Mouse (Mus musculus) CH12.LX (cell line): ENCODE results near the gene Prrxl1. TPM values are rescaled to one million over a fixed set of nuclear protein-coding genes. Genes with fewer than 3 reads are reported as not detected.

ENCODE experiments used
- DNase-seq: peaks from one replicate; pipeline ENCODE4 v3.0.0-alpha.2; 2013; ENCODE audit errors: extremely low read depth
- H3K27ac ChIP-seq: 2 replicates; pipeline ENCODE4 v1.5.1; 2012; ENCODE audit warnings: low read depth, mild to moderate bottlenecking, control low read depth, moderate library complexity; ENCODE audit not compliant: insufficient read depth
- H3K27me3 ChIP-seq: replicated peaks from 2 replicates; pipeline ENCODE3; 2012; ENCODE audit warnings: inconsistent platforms
- H3K36me3 ChIP-seq, 2 experiments: replicated peaks in 1 of 2; 2 replicates each; pipeline versions ENCODE3 to v1.6.1; 2012; ENCODE audit warnings: inconsistent platforms in 1 of 2, low read length in 1 of 2, mild to moderate bottlenecking in 1 of 2, mixed read lengths in 1 of 2, moderate library complexity in 1 of 2; ENCODE audit not compliant: control insufficient read depth in 1 of 2, insufficient read depth in 1 of 2
- H3K4me1 ChIP-seq, 2 experiments: 2 replicates each; pipeline ENCODE4 v1.6.1; 2012; ENCODE audit warnings: inconsistent platforms in 1 of 2, moderate library complexity in 1 of 2; ENCODE audit not compliant: insufficient read depth in 2 of 2, control insufficient read depth in 1 of 2
- H3K4me2 ChIP-seq: 2 replicates; pipeline ENCODE4 v1.6.1; 2012; ENCODE audit warnings: low read depth, mild to moderate bottlenecking, control low read depth; ENCODE audit not compliant: poor library complexity, insufficient read depth, severe bottlenecking
- H3K4me3 ChIP-seq, 3 experiments: fragments of 150-350 bp in 1 of 3; sonication (generic) in 1 of 3; replicated peaks in 1 of 3; 2 replicates each; pipeline versions ENCODE3 to v1.5.1; 2011 to 2012; ENCODE audit warnings: low read depth in 2 of 3, low read length in 2 of 3, mild to moderate bottlenecking in 2 of 3, moderate library complexity in 2 of 3, control low read depth in 1 of 3, improper control_type of control experiment in 1 of 3, inconsistent platforms in 1 of 3, mixed read lengths in 1 of 3; ENCODE audit not compliant: poor library complexity in 1 of 3
- H3K79me2 ChIP-seq: replicated peaks from 2 replicates; pipeline ENCODE4 v1.6.1; 2012; ENCODE audit warnings: mild to moderate bottlenecking, moderate library complexity; ENCODE audit not compliant: control insufficient read depth, poor library complexity, insufficient read depth, severe bottlenecking; ENCODE audit errors: extremely low read depth
- H3K9ac ChIP-seq: 2 replicates; pipeline ENCODE4 v1.6.1; 2012; ENCODE audit warnings: low read depth, mild to moderate bottlenecking, control low read depth, moderate library complexity; ENCODE audit not compliant: insufficient read depth
- H3K9me3 ChIP-seq: replicated peaks from 2 replicates; pipeline ENCODE3; 2012; ENCODE audit warnings: low read length, inconsistent platforms, mixed read lengths
- CHD2 ChIP-seq: IDR thresholded peaks from 2 replicates; pipeline ENCODE4 v1.6.1; 2011; ENCODE audit warnings: low read length, improper control_type of control experiment
- E2F4 ChIP-seq: IDR thresholded peaks from 2 replicates; pipeline ENCODE4 v1.6.1; 2011; ENCODE audit warnings: low read depth, low read length, improper control_type of control experiment; ENCODE audit not compliant: insufficient replicate concordance
- ETS1 ChIP-seq: conservative IDR thresholded peaks from 2 replicates; pipeline ENCODE4 v1.6.1; 2012; ENCODE audit warnings: low read depth, mild to moderate bottlenecking, inconsistent platforms, low read length, improper control_type of control experiment, moderate library complexity
- MAFK ChIP-seq: IDR thresholded peaks from 2 replicates; pipeline ENCODE4 v1.6.1; 2011; ENCODE audit warnings: low read length, improper control_type of control experiment; ENCODE audit not compliant: insufficient replicate concordance
- NELFE ChIP-seq: IDR thresholded peaks from 2 replicates; pipeline ENCODE4 v1.6.1; 2011; ENCODE audit warnings: low read depth, low read length, improper control_type of control experiment
- NRF1 ChIP-seq: IDR thresholded peaks from 2 replicates; pipeline ENCODE4 v1.6.1; 2014; ENCODE audit warnings: low read depth, mild to moderate bottlenecking, inconsistent platforms, low read length, improper control_type of control experiment, moderate library complexity
- RAD21 ChIP-seq: IDR thresholded peaks from 2 replicates; pipeline ENCODE4 v1.6.1; 2011; ENCODE audit warnings: low read depth, mild to moderate bottlenecking, low read length, improper control_type of control experiment, moderate library complexity
- SMC3 ChIP-seq: IDR thresholded peaks from 2 replicates; pipeline ENCODE4 v1.6.1; 2011; ENCODE audit warnings: low read depth, low read length, improper control_type of control experiment
- ZC3H11A ChIP-seq: IDR thresholded peaks from 2 replicates; pipeline ENCODE4 v1.6.1; 2012; ENCODE audit warnings: low read depth, mild to moderate bottlenecking, inconsistent platforms, low read length, improper control_type of control experiment
- dilution Hi-C: fragments of 300-500 bp; cut with MboI; formaldehyde crosslinking; loops from 2 replicates; pipeline ENCODE4 v1.14.3; 2020; ENCODE audit warnings: low sequenced_read_pairs; ENCODE audit not compliant: extremely low pct_unique_long_range_greater_than_20kb, extremely low pct_ligation_motif_present
- in situ Hi-C: fragments of 300-500 bp; cut with MboI; formaldehyde crosslinking; loops from 3 replicates; pipeline ENCODE4 v1.14.3; 2019; ENCODE audit warnings: low sequenced_read_pairs, low pct_ligation_motif_present, low pct_unique_long_range_greater_than_20kb, mixed read lengths
- polyA plus RNA-seq: library from polyadenylated mRNA; unstranded; fragments of >175 nt; gene quantifications from 2 replicates; pipeline ENCODE4 v1.2.1, GENCODE M21; 2012; ENCODE audit warnings: low read depth; ENCODE audit not compliant: insufficient read length
- total RNA-seq, 2 experiments: library from RNA; depleted of rRNA; stranded (reverse); fragments of 300-350 nt in 1 of 2; fragments of >200 nt in 1 of 2; gene quantifications; 2 replicates each; pipeline ENCODE4 v1.2.3; 2012 to 2014

Prrxl1 gene
- total and polyA plus RNA-seq, 3 experiments = not detected

DNA sequence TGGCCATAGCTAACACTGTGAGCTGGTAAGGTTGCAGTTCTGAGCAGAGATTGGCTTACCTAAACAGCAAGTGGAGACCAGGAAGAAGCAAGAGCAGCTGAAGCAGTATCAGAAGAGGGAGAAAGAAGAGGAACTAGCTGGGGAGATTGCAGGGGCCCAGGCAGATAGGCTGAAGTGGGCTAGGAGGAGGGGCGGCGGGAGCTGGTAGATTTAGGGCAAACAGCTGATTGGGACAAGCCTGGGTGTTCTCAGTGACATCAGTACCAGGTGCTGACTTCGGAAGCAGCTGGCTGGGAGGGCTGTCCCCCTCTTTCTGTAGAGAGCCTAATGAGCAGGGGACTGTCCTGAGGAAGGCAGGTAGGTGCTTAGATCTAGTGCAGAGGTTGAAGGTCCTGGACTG, 37.8 kb upstream of the Prrxl1 start:
- in situ Hi-C loops = no loop called here
- TF ChIP-seq NELFE = no peak
- no peak for TF ChIP-seq RAD21
- TF ChIP-seq E2F4 = no peak
- TF ChIP-seq MAFK = no peak
- TF ChIP-seq ZC3H11A = no peak
- no peak for TF ChIP-seq ETS1
- Histone ChIP-seq H3K4me2 (no peak overlapping the region), H3K9ac (no peak overlapping the region), H3K27me3 (no peaks in the 10 kb centered on the region), H3K9me3 (no peaks in the 10 kb centered on the region), H3K4me1 (peaks cover 0 to 6% of the 10 kb centered on the region in 2 experiments; a peak in 1 of 4 replicates), H3K4me3 (no peak overlapping the region), H3K36me3 (peaks cover 46 to 95% of the 10 kb centered on the region in 2 experiments), H3K27ac (no peak overlapping the region), H3K79me2 (no peaks in the 10 kb centered on the region)
- peak; percentile 6 for DNase-seq
- dilution Hi-C loops = no loop called here

DNA sequence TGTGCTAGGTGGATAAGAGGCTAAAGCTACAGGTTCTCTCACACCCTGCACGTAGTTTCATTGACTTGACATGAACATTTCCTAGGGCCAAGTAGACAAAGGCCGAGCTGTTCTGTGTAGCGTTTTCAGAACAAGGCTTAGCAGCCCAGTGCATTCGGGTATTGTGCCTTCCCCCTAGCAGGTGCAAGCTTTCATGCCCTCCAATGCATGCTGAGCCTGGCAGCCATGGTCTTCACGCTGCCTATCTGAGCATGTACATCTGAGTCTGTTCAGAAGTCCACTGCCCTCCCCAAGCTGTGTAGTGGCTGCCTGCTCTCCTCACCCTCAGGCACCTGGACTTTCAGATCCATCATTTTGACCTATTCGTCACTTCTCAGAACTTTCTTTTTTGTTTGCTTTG, 35.5 kb upstream of the Prrxl1 start:
- in situ Hi-C loops (no loop called here), dilution Hi-C loops (no loop called here)
- Histone ChIP-seq H3K4me1 (peaks cover 0 to 6% of the 10 kb centered on the region in 2 experiments; a peak in 1 of 4 replicates), H3K79me2 (no peaks in the 10 kb centered on the region), H3K9ac (no peak overlapping the region), H3K4me3 (no peak overlapping the region), H3K27ac (no peak overlapping the region), H3K9me3 (no peaks in the 10 kb centered on the region), H3K4me2 (no peak overlapping the region), H3K36me3 (peaks cover 58 to 96% of the 10 kb centered on the region in 2 experiments), H3K27me3 (no peaks in the 10 kb centered on the region)
- TF ChIP-seq SMC3 = no peak
- TF ChIP-seq CHD2 = no peak
- no peak for TF ChIP-seq ZC3H11A
- TF ChIP-seq MAFK = no peak
- TF ChIP-seq NRF1 = no peak
- DNase-seq = no peak

DNA sequence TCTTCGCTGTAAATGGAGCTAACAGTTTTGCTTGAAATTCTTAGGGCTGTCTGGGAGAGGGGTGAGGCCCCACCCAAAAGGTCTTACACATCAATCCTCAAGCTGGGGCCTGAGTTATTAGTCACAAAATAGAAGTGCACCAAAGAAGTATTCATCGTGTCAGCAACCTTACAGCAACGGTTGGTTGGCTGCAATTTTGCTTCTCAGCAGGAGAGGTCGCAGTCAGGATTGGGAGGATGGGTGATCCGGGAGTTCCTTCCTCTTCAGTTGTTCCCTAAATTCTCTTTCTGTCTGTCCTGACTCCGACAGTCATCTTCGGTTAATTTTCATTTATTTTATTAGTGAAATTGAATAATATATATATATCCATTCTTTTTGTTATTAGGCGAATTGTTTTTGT, 26.7 kb upstream of the Prrxl1 start:
- in situ Hi-C loops (no loop called here), dilution Hi-C loops (no loop called here)
- Histone ChIP-seq H3K4me2 (no peak overlapping the region), H3K36me3 (peaks cover 54 to 90% of the 10 kb centered on the region in 2 experiments), H3K4me3 (no peak overlapping the region), H3K9me3 (no peaks in the 10 kb centered on the region), H3K27me3 (no peaks in the 10 kb centered on the region), H3K4me1 (no peaks in the 10 kb centered on the region), H3K9ac (no peak overlapping the region), H3K79me2 (no peaks in the 10 kb centered on the region), H3K27ac (no peak overlapping the region)
- no peak for TF ChIP-seq ZC3H11A
- DNase-seq = no peak
